Mouse (Mus musculus): ENCODE data around the gene Coa4.

Gene Coa4

DNA sequence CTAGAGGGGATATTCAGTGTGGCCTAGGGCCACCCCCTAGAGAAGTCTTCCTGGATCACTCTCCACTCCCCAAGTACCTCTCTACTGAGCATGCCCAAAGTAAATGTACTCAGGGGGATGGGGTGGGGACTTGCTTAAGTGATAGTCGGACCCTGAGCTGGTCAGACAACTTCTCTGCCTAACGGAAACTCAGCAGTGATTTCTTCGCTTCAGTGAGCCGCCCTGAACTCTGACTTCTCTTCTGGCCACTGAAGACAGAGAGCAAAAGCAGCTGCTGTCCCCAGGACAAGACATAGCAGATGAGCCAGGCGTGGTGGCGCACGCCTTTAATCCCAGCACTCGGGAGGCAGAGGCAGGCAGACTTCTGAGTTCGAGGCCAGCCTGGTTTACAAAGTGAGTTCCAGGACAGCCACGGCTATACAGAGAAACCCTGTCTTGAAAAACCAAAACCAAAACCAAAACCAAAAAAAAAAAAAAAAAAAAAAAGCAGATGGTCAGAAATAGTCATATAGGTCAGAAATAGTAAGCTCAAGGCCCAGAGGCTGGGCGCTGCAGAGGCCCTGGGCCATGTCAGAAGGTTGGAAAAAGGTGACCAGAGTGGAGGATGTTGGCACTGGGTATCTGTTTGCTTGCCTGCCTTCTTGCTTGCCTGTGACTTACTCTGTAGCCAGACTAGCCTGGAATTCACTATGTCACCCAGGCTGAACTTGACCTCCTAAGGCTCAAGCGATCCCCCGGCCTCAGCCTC lies 32.0 kb upstream of the Coa4 start:
- no peak for DNase-seq

DNA sequence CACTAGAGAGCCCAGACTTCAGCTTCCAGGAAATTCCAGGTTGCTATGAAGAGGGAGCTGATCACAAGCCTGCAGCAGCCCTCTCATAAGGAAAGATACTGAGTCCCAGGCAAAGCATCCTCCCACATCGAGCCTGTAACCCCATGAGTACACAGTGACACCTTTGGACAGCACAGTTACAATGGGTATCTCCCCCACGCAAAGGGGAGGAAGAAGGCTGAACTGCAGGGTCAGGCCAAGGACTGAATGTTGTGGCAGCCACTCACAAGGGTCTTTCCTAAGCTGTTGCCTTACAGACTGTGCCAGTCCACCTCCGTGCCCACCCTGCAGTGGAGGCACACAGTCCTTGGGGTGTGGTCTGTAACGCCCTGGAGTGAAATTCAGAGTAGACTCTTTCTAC lies 30.4 kb upstream of the Coa4 start:
- DNase-seq, result no peak

DNA sequence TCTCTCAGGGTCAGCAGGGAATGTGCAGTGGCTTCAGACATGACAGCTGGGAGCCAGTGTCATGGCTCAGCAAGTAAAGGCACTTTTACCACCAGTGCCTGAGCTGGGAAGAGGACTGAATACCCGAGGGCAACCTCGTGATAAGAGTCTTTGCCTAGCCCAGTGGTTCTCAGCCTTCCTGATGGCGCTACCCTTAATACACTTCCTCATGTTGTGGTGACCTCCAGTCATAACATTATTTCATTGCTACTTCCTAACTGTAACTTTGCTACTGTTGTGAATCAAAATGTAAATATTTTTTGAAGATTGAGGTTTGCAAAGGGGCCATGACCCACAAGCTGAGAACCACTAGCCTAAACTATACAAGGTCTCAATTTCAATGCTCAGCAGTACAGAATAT lies 28.2 kb upstream of the Coa4 start:
- DNase-seq, result no peak

DNA sequence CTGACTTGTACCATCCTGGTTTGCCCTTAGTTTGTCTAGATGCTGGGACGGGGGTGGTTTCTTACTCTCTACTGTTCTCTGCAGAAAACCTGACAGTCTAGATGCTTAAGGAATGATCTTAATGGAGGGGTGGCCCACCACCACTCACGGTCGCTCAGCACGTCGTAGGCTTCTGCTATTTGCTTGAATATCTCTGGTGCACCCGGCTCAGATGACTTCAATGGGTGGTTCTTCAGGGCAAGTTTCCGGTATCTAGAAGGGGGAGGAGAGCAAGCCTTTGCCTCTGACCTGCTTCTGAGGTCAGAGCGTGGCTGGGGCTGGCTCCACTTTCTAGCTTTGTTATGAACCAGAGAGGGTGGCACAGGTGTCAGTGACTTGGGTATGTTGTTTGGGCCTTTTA lies 25.3 kb upstream of the Coa4 start:
- DNase-seq, result no peak

DNA sequence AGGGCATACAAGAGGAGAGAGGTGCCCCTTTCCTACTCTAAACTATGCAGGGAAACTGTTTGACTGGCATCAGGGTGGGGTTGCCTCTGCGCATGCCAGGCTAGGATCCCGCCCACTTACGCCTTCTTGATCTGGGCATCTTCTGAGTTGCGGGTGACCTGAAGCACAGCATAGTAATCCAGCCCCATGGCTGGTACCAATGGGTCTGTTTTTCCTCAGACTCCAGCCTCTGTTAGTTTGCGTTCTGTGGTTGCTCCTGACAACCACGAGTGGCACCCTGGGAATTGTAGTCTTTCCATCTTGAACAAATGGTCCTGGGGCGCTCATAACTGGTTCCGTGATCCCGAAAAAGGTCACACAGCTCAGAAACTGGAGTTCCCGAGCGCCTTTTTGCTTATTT lies 22.3 kb upstream of the Coa4 start, which contains the start of gene Dnajb13:
Gene Dnajb13, minus strand, starts transcription at position 388 of the 400 bp plus-strand sequence.
- DNase-seq, result no peak

DNA sequence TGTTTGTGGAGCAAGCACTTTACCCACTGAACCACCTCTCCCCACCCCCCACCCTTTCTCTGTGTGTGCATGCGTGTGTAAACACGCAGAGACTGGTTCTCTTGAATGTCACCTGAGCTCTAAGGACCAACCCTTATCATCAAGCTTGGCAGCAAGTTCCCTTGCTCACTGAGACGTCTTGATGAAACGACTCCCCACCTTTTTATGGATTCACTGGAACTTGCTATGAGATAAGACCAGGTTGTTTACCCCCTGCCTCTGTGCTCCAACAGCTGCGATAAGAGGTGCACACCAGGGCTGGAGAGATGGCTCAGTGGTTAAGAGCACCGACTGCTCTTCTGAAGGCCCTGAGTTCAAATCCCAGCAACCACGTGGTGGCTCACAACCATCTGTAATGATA lies 16.7 kb upstream of the Coa4 start:
- DNase-seq, result no peak

DNA sequence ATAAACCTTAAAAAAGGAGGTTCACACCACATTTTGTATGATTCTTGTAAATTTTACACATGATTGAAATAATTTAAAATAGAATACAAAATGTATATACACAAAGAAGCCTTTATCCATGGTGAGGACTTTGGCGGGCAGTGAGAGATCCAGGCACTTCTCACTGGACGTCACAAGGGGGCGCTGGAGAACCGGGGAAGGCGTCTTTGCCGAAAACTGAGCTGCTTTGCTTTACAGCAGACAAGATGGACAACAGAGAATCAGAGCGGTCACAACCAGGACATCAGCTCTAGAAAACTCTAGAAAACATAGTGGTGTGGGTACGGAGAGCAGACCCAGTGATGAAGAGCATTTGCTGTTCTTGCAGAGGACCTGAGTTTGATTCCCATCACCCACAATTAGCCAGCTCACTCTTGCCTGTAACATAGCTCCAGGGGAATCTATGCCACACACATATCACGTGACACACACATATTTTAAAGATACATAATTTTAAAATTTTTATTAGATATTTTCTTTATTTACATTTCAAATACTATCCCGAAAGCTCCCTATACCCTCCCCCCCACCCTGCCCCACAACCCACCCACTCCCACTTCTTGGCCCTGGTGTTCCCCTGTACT lies 16.1 kb upstream of the Coa4 start:
- peak; percentile 78 for DNase-seq

DNA sequence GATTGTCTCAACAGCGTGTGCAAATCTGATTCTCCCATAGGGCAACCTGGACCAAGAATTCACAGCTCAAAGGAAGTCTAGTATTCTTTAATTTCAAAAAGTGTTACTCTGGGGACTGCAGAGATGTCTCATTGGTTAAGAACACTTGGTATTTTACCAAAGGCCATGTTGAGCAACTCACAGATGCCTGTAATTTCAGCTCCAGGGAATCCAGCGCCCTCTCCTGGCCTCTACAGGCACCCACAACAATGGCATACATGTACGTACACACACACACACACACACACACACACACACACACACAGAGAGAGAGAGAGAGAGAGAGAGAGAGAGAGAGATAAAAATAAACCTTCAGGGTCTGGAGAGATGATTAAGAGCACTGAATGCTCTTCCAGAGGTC lies 14.6 kb upstream of the Coa4 start:
- DNase-seq, result no peak

DNA sequence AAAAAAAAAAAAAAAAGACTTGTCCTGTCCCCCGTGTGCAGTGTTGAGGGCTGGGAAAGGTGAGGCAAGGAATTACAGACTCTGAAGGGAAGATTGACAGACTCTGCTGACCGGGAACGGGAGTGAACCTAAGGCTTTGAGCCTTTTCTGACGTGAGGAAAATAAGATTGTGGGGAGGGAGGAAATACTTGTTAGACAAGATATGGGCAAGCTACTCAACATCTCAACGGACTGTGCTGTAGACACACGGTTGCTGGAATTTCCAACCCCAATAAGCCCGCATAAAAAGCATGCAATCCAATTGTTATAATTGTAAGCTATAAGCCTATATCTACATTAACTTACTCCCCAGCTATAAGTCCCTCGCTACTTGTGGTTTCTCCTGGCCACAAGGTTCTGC lies 12.2 kb upstream of the Coa4 start:
- no peak for DNase-seq

DNA sequence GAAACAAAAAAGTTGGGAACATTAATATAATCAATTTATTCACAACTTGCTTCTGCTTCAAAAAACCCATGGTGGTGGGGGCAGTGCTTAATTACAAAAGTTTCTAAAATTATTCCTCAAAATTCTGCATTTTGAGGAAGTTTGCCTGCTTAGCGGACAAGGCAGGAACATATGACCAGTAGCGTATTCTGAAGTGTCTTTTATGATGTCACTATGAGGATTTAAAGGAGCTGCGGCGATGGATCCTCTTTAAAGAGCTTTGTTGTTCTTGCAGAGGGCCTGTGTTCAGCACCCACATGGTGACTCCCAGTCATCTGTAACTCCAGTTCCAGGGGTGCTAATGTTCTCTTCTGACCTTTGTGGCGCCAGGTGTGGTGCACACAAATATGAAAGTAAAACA lies 6.1 kb upstream of the Coa4 start:
- no peak for DNase-seq

DNA sequence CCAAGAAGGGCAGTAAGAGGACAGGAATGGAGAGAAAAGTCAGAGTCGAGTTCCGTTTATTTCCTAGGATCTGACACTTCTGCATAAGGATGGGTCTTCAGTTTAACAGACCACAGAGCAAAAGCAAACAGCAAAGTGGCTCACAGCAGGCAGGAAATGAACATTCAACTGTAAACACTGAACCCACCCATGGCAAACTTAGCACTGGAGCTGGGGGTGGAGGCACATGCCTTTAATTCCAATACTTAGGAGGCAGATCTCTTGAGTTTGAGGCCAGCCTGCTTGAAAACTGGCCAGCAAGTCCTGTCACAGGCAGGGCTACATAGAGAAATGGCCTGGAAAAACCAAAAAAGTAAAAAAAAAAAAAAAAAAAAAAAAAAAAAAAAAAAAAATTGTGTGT lies 3.4 kb upstream of the Coa4 start:
- DNase-seq, result no peak

DNA sequence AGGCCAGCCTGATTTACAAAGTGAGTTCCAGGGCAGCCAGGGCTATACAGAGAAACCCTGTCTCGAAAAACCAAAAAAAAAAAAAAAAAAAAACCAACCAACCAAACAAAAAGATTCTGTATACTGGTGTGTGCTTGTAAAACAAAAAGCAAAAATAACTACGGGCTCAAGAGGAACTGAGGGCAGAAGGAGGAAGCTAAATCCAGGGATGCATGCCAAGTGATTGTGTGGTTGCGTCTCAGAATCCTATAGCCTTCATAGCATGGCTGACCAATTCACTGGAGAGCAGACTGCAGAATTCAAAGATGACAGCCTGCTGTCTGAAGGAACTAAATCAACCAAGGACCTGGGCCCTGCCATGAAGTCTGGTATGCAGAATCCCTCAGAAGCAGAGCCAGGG lies 2.7 kb upstream of the Coa4 start:
- no peak for DNase-seq

DNA sequence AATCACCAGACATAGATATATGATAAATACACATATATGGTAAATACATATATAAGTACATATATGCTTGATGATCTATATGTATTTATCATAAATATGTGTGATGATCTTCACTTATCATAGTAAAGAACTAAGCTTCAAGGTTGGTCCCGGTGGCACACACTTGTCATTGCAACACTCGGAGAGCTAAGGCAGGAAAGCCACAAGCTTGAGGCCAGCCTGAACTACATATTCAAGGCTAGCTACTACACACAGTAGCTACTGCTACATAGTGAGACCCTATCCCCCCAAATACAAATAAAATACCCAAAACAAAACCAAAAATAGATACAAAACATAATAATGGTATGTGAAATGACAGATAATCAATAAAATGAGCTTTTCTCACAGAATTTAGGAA lies 1.0 kb upstream of the Coa4 start:
- no peak for DNase-seq

DNA sequence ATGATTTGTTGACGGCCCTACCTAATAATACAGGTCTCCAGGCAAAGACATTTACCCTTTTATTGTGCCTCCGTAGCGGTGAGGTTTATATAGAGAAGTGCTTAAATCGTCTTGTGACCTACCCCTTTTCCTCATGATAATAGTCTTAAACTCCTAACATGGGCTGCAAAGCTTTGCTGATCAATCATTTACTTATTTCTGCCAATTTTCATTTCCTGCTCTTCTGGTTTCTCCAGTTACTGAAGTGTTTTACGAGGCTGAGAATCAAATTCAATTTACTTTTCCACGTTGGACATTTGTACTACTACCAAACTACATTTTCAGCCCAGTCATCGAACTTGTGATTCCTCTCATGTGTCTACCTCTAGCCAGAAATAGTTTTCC lies 640 bp downstream of the Coa4 start:
- DNase-seq, result no peak

DNA sequence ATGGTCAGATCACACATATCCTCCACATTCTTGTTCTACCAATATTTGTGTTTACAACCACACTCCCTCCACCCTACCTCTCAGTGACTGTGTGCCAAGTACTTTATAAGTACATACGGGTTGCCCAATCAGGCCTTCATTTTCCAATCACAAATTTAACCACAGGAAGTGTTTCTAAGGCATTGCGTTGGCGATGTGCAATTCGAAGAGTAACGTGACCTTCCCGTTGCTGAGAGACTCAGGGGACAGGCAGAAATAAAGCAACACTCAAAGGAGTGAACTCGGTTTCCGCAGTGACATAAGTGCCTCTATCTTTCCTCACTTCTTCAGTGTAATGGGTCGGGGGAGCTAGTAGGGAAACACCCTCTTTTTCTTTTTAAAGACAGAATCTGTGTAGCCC lies 2.6 kb downstream of the Coa4 start:
- no peak for DNase-seq

DNA sequence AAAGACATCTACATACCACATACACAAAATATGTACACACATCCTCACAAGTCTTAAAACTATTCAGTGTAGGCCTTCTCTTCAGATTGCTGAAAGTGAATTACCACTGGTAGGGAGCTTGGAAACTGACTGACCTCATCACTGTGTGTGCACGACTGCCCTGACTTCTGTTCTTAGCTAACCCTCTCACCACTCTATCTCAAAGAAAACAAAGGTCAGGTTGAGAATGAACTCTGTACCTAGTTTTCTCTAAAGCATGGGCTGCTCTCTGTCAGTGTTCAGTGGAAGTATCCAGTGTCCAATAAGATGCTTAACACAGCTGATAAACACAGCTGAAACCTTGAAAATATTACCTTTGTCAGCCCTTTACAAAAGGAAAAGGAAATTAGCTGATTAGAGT lies 7.6 kb downstream of the Coa4 start:
- DNase-seq, result no peak

DNA sequence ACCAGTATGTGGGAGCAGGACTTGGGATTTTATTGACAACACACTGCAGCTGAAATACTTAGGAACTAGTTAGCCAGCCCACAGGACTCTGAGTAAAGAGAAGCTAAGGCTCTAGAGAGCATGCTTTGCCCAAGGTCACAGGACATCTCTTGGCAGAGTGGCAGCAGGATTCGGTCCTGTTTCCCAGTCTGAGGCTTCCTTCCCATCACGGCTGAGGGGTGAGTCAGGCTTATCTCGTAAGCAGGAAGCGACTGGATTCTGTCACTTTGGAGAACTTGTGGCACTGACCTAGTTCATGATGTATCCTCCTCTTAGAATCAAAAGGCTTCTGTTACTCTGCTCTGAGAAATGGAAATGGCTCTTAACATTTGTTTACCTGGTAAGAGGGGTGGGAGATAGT lies 10.8 kb downstream of the Coa4 start:
- no peak for DNase-seq

DNA sequence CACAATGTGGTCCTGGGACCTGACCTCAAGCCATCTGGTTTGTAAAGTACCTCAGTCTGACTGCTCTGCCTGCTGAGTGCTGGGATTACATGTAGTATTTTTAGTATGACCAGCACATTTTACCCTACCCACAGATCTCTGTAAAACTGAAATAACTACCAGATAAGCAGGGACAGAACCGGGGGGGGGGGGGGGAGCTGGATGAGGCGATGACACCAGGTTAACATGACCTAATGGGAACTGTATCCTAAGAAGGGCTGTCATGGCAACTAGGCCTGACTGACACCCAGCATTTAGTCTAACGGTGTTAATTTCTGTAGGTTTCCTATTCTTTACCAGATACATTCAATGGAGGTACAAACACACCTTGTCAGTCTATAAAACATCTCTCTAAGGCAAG lies 12.9 kb downstream of the Coa4 start:
- DNase-seq, result no peak

DNA sequence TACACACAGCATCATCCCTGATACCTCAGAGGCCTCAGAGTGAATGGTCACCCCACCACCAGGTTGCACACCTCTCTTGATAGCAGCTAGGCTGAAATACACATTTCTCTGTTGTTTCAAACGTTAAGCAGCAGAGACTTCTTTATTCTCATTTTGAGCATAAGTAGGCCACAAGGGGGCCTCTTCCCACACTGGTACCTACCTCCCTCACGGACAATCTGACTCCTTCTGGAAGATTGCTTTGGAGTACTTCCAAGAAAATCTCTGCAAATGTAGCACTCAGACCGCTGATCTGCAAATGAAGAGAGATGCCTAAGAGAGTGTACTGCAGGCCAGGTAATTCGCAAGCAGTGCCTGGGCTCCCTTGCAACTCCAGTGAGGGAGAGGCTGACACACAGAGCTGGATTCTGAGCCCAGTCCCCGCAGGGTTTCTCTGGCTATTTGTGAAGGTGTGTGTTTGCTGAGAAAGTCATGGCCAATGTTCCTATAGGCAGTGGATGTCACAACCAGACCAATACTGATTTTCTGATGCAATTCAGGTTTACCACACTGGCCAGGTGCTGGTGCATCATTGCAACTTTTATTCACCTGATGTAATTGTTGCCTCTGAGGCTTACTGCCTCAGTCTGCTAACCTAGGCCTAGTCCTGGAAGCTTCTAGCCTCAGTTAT lies 13.6 kb downstream of the Coa4 start:
- peak; percentile 77 for DNase-seq

DNA sequence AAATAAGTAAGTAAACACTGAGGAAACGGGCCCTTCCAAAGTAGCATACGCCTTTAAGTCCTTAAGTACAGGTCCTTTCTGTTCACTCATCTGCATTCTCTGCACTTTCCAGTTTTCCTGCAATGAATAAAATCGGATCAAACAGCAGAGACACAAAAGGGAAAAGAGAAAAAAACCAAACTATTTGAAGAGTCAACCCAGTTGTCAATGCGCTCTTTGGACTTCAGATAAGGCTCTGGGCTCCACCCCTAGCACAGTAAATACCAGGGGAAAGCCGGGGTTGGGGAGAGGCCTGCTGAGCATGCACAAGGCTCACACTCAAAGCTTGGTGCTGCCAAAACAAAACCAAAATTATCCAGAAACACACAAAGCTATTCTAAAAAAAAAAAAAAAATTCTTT lies 18.1 kb downstream of the Coa4 start:
- no peak for DNase-seq

DNA sequence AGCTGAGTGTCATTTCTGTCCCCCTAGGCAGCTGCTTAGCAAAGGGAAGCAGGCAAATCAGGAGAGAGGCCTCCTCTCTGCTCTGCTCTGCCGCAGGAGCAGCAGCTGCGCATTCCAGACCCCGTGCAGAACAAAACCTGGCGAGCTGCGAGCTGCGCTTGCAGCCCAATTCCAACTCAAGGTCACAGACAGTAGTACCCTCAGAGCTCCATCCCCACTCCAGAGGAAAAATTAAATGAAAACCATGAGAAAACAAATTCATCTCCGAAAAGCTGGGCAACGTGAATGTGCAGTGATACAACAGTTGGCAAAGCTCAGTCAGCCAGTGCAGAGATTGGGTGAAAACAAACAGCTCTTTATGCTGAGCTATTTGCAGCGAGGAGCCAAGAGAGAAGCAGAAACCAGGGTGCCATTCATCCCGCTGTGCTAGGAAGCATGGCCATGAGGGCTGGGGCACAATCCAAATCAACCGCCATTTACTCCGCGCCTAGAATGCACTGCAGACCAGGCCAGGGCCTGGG lies 18.6 kb downstream of the Coa4 start:
- peak; percentile 55 for DNase-seq

DNA sequence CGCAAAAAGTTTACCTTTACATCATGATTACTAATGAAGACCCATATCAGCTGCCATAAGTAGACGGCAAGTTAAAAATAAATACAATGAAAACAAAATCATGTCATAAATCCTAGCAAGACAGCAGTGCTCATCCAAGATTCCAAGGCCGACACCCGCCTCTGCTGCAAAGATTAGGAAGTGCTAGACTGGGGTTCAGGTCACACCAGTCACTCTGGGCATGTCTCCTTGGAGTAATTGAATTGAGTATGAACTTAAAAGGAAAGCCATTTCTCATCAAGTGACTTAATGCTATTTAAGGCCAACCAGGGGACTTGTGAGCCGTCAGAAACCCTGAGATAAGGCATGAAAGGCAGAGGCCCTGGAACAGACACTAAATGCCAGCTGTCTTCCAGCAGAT lies 20.4 kb downstream of the Coa4 start:
- DNase-seq, result no peak

DNA sequence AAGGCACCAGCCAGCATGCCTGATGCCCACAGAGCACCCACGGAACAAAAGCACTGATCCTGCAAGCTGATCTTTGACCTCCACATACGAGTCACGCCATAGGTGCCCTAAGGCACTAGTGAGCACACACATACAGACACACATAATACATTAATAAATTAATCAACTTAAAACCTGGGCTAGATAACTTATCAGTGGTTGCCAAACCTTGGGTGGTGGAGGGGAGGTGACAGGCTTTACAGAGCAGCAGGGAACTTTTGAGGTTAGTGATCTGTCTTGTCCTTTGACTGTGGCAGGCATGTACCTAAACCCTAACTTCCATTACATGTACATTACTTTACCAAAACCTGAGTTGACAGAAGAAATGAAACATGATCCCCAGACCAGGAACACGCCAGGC lies 22.5 kb downstream of the Coa4 start:
- no peak for DNase-seq

DNA sequence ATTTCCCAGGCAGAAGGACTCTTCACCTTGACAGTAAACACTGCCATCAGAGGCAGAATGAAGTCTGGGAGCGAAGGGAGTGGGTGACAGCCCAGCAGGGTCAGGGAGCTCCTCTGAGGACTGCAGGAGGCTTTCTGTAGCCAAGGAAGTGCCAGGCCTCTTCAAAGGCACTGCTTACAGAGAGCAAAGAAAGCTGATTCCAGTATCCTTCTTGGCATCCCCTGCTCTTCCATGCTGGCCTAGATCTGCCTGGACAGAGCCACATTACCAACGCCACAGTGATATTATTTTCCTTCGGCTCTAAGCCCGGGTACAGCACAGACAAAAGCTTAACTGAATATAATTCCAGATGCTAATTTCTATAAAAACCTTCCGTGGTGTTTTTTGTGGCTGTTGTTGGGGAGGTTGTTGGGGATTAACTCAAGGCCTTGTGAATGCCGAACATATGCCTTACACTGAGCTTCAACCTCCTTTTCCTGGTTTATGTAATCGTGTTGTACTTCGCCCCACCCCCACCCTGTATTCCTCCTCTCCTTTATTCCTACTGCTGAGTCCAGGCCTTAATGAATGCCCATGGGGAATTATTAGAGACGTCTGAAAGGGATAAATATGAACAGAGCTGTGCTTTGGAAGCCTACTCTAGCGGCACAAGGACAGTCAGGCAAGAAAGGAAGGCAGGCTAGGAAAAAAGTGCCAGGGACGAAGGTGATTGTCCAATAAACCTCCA lies 25.2 kb downstream of the Coa4 start:
- no peak for DNase-seq
